Mouse (Mus musculus): ENCODE data around the gene Itga6. TPM values are rescaled to one million over a fixed set of nuclear protein-coding genes. Genes with fewer than 3 reads are reported as not detected.

Gene Itga6
- polyA plus RNA-seq, 1 experiment from 2014 or later: 27.7 TPM

DNA sequence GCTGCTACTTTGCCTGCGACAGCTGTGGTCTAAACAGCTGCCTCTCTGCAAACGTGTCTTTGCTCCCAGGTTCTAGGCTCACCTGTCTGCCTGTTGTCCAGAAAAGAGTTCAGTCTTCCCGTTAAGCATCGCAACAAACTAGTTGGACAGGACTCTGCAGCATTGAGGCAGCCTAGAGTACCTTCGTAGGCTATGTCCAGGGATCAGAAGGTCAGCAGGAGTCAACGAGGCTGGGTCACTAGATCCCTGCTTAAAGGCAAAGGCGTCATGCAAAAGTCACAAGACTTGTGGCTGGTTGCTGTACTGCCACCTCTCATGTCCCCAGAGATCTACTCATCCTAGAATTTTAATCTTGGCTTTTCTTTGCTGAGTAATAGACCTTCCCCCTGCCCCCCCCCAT, 2.0 kb upstream of the Itga6 start:
- H3K27ac ChIP-seq (ENCODE audit: low read depth, low read length): no peak overlapping the region; the same call in 1 of the 2 replicates
- H3K27me3 ChIP-seq (replicated peaks; ENCODE audit: control insufficient read depth, insufficient read depth, low read length): no peaks in the 10 kb centered on the region
- H3K9me3 ChIP-seq (replicated peaks; ENCODE audit: control insufficient read depth, low read length): no peaks in the 10 kb centered on the region
- DNase-seq (ENCODE audit: low spot score) (no peak), ATAC-seq (no peak)
- H3K9ac ChIP-seq (ENCODE audit: low read length): no peak overlapping the region
- no peak overlapping the region for H3K4me2 ChIP-seq (ENCODE audit: low read length)
- H3K4me3 ChIP-seq (ENCODE audit: low read depth, low read length): no peak overlapping the region
- H3K36me3 ChIP-seq (ENCODE audit: control insufficient read depth, insufficient read depth, low read length): no peaks in the 10 kb centered on the region
- H3K4me1 ChIP-seq (ENCODE audit: control insufficient read depth, insufficient read depth, low read length): peaks cover 23% of the 10 kb centered on the region
- WGBS: 75% methylated on average over 7 of the region's 7 CpGs

DNA sequence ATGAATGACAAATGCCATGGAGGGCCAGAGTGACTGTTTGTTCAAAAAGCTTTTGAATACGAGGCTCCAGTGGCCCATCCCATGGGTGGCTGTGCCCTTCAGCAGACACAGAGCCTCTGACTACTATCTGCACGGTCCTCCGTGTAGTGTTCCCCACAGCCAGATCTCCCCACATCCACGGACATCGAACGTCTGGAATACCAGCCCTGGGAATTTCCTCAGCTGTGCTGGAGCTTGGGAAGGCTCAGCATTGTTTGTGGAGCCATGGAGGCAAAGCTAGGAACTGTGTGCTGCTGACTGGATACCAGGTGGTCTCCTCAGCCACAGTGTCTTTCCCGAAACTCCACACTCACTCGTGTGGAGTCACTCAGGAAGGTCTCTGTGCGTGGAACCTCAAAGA, 1.1 kb upstream of the Itga6 start:
- Histone ChIP-seq H3K4me1 (ENCODE audit: control insufficient read depth, insufficient read depth, low read length) (peaks cover 25% of the 10 kb centered on the region), H3K4me2 (ENCODE audit: low read length) (no peak overlapping the region), H3K27me3 (replicated peaks; ENCODE audit: control insufficient read depth, insufficient read depth, low read length) (no peaks in the 10 kb centered on the region), H3K4me3 (ENCODE audit: low read depth, low read length) (no peak overlapping the region), H3K27ac (ENCODE audit: low read depth, low read length) (no peak overlapping the region), H3K9me3 (replicated peaks; ENCODE audit: control insufficient read depth, low read length) (no peaks in the 10 kb centered on the region), H3K36me3 (ENCODE audit: control insufficient read depth, insufficient read depth, low read length) (no peaks in the 10 kb centered on the region), H3K9ac (ENCODE audit: low read length) (no peak overlapping the region)
- DNase-seq (ENCODE audit: low spot score): no peak
- no peak for ATAC-seq
- WGBS: 20% methylated on average over 9 of the region's 9 CpGs

DNA sequence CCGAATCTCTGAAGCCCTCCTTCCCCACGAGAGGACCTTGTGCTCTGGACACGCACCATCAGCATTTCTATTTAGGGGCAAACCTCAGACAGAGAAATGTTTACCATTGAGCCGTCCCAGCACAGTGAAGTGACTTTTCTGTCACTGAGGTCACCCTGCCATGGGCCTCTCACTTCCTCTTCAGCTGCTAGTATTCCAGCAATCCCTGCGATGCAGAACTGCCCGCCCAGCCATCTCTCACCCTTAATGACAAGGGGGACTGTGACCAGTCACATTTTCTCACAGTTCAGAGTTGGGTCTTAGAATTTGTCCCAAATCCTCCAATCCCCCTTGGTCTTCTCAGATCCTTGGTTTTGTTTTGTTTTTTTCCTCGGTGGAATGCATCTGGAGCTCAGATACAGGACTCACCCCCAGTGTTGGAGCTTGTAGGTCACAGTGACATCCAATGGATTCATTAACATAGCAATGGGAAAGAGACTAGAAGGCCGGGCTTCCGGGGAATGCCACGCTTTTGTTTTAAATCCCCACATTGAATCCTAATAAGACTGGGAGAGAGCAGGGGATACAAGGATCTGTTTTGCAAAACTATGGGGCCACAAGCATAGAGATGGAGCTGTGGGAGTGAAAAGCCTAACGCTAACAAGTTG, 432 bp upstream of the Itga6 start:
- peaks cover 32% of the 10 kb centered on the region for H3K4me1 ChIP-seq (ENCODE audit: control insufficient read depth, insufficient read depth, low read length)
- ATAC-seq: no peak
- H3K4me2 ChIP-seq (ENCODE audit: low read length): no peak overlapping the region
- H3K27ac ChIP-seq (ENCODE audit: low read depth, low read length): no peak overlapping the region
- H3K36me3 ChIP-seq (ENCODE audit: control insufficient read depth, insufficient read depth, low read length): no peaks in the 10 kb centered on the region
- H3K4me3 ChIP-seq (ENCODE audit: low read depth, low read length): no peak overlapping the region
- H3K9ac ChIP-seq (ENCODE audit: low read length): no peak overlapping the region
- WGBS: 10% methylated on average over 11 of the region's 11 CpGs
- H3K9me3 ChIP-seq (replicated peaks; ENCODE audit: control insufficient read depth, low read length): no peaks in the 10 kb centered on the region
- DNase-seq (ENCODE audit: low spot score): peak; percentile 36
- H3K27me3 ChIP-seq (replicated peaks; ENCODE audit: control insufficient read depth, insufficient read depth, low read length): no peaks in the 10 kb centered on the region

DNA sequence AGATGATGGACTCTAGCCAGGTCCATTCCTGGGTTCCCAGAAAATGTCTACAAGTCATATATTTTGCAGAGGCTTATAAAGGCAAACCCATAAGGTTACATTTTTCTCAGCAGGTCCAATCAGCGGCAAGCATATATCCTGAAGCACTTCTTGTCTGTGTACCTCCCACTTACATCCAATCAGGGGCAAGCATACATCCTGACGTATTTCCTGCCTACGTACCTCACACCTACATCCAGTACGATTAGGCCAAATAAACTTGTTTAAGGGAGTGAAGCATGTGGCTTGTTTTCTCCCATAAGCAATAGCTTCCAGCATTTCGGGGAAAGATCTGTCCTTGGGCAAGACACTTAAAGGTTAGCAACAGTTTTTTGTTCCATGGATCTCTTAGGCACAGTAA, 3.0 kb downstream of the Itga6 start:
- Histone ChIP-seq H3K36me3 (ENCODE audit: control insufficient read depth, insufficient read depth, low read length) (no peaks in the 10 kb centered on the region), H3K9me3 (replicated peaks; ENCODE audit: control insufficient read depth, low read length) (no peaks in the 10 kb centered on the region), H3K4me1 (ENCODE audit: control insufficient read depth, insufficient read depth, low read length) (peaks cover 26% of the 10 kb centered on the region), H3K4me2 (ENCODE audit: low read length) (no peak overlapping the region), H3K9ac (ENCODE audit: low read length) (no peak overlapping the region), H3K27me3 (replicated peaks; ENCODE audit: control insufficient read depth, insufficient read depth, low read length) (no peaks in the 10 kb centered on the region), H3K4me3 (ENCODE audit: low read depth, low read length) (no peak overlapping the region), H3K27ac (ENCODE audit: low read depth, low read length) (no peak overlapping the region)
- ATAC-seq (no peak), DNase-seq (ENCODE audit: low spot score) (no peak)
- 92% methylated on average over 5 of the region's 5 CpGs for WGBS

DNA sequence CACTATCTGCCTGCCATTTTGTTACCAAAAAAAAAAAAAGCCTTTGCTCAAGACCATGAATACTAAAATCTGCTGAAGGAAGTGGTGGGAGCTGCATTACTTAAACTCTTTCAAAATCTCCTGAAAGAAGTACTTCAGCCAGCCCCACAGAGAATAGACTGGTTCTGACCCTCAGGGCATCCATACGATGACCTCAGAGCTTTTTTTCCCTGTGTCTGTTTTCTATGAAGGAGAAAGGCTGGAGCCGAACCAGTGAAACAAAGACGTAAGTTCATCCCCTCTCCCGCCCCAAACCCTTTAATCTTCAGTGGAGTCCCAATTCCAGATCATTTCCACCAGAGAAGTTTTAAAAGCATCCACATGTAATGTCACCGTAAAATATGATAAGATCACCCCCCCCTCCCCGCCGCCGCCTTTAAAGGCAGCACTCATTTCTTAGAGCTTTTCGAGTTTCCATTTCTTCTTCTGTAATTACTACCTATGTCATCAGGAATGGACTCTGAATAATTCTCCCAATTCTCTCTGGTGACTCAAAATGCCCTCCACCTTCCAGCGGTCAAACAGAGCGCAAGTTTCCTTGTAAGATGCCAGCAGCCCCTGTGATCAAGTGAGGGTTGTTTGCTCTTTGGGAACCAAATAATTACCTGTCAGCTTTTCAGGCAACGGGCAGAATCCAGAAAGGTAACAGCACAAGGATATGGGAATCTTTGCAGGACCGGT, 4.1 kb downstream of the Itga6 start:
- ATAC-seq (no peak; the same call in 1 of the 2 replicates), DNase-seq (ENCODE audit: low spot score) (peak; percentile 30)
- WGBS: 13% methylated on average over 13 of the region's 13 CpGs
- H3K4me1 ChIP-seq (ENCODE audit: control insufficient read depth, insufficient read depth, low read length): peaks cover 22% of the 10 kb centered on the region
- H3K27me3 ChIP-seq (replicated peaks; ENCODE audit: control insufficient read depth, insufficient read depth, low read length): no peaks in the 10 kb centered on the region
- H3K9ac ChIP-seq (ENCODE audit: low read length): peak overlapping the region; percentile 22; the same call in 1 of the 2 replicates
- peak overlapping the region; percentile 35 for H3K4me2 ChIP-seq (ENCODE audit: low read length)
- H3K4me3 ChIP-seq (ENCODE audit: low read depth, low read length): no peak overlapping the region
- H3K27ac ChIP-seq (ENCODE audit: low read depth, low read length): peak overlapping the region; percentile 40; the same call in 1 of the 2 replicates
- H3K9me3 ChIP-seq (replicated peaks; ENCODE audit: control insufficient read depth, low read length): no peaks in the 10 kb centered on the region
- H3K36me3 ChIP-seq (ENCODE audit: control insufficient read depth, insufficient read depth, low read length): no peaks in the 10 kb centered on the region

DNA sequence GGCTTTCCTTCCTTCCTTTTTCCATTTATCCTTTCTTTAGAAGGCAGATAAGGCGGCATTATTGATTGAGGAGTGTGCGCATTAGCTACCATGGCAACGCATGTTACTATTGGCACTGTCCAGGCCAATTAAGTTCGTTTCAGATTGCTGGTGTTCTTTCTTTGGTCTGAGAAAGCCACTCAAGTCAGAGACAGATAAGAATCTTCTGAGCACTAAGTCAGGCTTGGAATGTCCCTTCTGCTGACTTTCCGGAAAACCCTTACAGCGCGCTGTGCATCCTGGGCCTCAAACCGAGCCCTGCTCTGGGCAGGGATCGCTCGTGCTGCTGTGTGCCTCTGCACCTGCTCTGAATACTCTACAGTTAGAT, 4.7 kb downstream of the Itga6 start:
- DNase-seq (ENCODE audit: low spot score): peak; percentile 57
- ATAC-seq: peak; percentile 55; the same call in 1 of the 2 replicates

DNA sequence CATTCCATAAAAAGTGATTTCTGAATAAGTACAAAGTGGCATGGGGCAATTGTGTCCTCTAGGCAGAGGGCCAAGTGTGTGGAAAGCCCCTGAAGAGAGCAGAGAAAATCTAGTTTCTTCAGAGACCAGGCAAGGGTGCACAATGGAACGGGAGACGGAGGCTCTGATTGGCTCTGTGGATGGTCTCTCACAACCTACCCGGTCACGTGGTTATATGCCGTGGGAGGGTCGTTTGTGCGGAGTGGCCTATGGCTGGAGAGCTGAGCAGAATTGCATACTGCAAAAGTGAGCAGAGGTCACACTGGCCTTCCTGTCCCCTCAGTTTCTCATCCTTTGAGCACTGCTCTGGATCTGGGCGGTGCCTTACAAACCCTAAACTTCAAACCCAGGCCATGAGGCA, 5.9 kb downstream of the Itga6 start:
- Histone ChIP-seq H3K4me3 (ENCODE audit: low read depth, low read length) (no peak overlapping the region), H3K4me2 (ENCODE audit: low read length) (no peak overlapping the region), H3K27ac (ENCODE audit: low read depth, low read length) (no peak overlapping the region), H3K9ac (ENCODE audit: low read length) (no peak overlapping the region), H3K27me3 (replicated peaks; ENCODE audit: control insufficient read depth, insufficient read depth, low read length) (no peaks in the 10 kb centered on the region), H3K4me1 (ENCODE audit: control insufficient read depth, insufficient read depth, low read length) (peaks cover 14% of the 10 kb centered on the region; the same call in 1 of the 2 replicates), H3K9me3 (replicated peaks; ENCODE audit: control insufficient read depth, low read length) (no peaks in the 10 kb centered on the region), H3K36me3 (ENCODE audit: control insufficient read depth, insufficient read depth, low read length) (no peaks in the 10 kb centered on the region)
- ATAC-seq (peak; percentile 65; the same call in 1 of the 2 replicates), DNase-seq (ENCODE audit: low spot score) (peak; percentile 25)
- WGBS: 75% methylated on average over 8 of the region's 8 CpGs

More for the DNA sequence above, 4.7 kb downstream of the Itga6 start:
- Histone ChIP-seq H3K4me3 (ENCODE audit: low read depth, low read length) (no peak overlapping the region), H3K9me3 (replicated peaks; ENCODE audit: control insufficient read depth, low read length) (no peaks in the 10 kb centered on the region), H3K27me3 (replicated peaks; ENCODE audit: control insufficient read depth, insufficient read depth, low read length) (no peaks in the 10 kb centered on the region), H3K36me3 (ENCODE audit: control insufficient read depth, insufficient read depth, low read length) (no peaks in the 10 kb centered on the region), H3K9ac (ENCODE audit: low read length) (peak overlapping the region; percentile 22; the same call in 1 of the 2 replicates), H3K27ac (ENCODE audit: low read depth, low read length) (peak overlapping the region; percentile 40; the same call in 1 of the 2 replicates), H3K4me1 (ENCODE audit: control insufficient read depth, insufficient read depth, low read length) (peaks cover 17% of the 10 kb centered on the region; the same call in 1 of the 2 replicates), H3K4me2 (ENCODE audit: low read length) (peak overlapping the region; percentile 35)
- 19% methylated on average over 10 of the region's 10 CpGs for WGBS

DNA sequence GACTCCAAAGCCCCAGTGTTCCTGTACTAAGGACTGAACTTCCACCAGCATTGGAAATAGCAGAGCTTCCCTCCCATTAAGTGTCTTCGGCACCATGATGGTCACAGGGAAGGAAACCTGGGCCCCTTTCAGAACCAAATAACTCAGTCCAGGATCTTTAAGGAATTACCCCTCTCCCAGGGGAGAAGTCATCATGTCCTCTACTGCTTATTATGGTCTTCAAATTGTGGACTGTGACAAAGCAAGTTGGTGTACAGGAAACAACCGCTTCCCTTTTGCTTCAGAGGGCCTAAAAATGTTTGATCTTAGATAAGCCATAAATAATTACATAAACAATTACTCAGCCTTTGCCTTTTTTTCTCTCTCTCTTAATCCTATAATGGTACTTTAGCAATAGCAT, 6.4 kb downstream of the Itga6 start:
- H3K9me3 ChIP-seq (replicated peaks; ENCODE audit: control insufficient read depth, low read length): no peaks in the 10 kb centered on the region
- no peak overlapping the region for H3K27ac ChIP-seq (ENCODE audit: low read depth, low read length)
- no peaks in the 10 kb centered on the region for H3K27me3 ChIP-seq (replicated peaks; ENCODE audit: control insufficient read depth, insufficient read depth, low read length)
- no peak overlapping the region for H3K9ac ChIP-seq (ENCODE audit: low read length)
- H3K4me2 ChIP-seq (ENCODE audit: low read length): no peak overlapping the region
- no peak overlapping the region for H3K4me3 ChIP-seq (ENCODE audit: low read depth, low read length)
- ATAC-seq (no peak), DNase-seq (ENCODE audit: low spot score) (no peak)
- 78% methylated on average over 2 of the region's 2 CpGs for WGBS
- H3K4me1 ChIP-seq (ENCODE audit: control insufficient read depth, insufficient read depth, low read length): peaks cover 14% of the 10 kb centered on the region; the same call in 1 of the 2 replicates
- H3K36me3 ChIP-seq (ENCODE audit: control insufficient read depth, insufficient read depth, low read length): no peaks in the 10 kb centered on the region

DNA sequence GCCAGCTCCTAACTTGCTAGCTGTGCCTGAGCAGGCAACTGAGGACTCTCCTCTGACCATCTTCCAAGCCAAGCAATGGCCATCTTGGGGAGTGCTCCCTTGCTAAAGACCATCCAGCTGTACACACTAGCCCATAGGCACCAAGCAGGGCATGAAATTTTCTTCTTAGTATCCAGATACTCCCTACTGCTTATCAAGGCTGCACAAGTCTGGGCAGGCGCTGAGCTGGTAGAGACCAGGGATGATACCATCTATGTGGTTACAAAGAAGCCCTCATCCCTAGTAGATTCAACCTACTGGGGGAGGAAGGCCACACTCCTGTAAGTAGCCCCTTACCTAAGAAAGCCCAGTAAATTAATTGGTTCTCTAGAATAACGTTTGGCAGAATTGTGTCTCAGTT, 7.0 kb downstream of the Itga6 start:
- Histone ChIP-seq H3K27me3 (replicated peaks; ENCODE audit: control insufficient read depth, insufficient read depth, low read length) (no peaks in the 10 kb centered on the region), H3K27ac (ENCODE audit: low read depth, low read length) (no peak overlapping the region), H3K36me3 (ENCODE audit: control insufficient read depth, insufficient read depth, low read length) (no peaks in the 10 kb centered on the region), H3K9me3 (replicated peaks; ENCODE audit: control insufficient read depth, low read length) (no peaks in the 10 kb centered on the region), H3K9ac (ENCODE audit: low read length) (no peak overlapping the region), H3K4me3 (ENCODE audit: low read depth, low read length) (no peak overlapping the region), H3K4me2 (ENCODE audit: low read length) (no peak overlapping the region), H3K4me1 (ENCODE audit: control insufficient read depth, insufficient read depth, low read length) (peaks cover 14% of the 10 kb centered on the region; the same call in 1 of the 2 replicates)
- no peak for DNase-seq (ENCODE audit: low spot score)
- WGBS: 85% methylated on average over 2 of the region's 2 CpGs
- no peak for ATAC-seq
